Mouse (Mus musculus): ENCODE results near the gene Rhd. TPM values are rescaled to one million over a fixed set of nuclear protein-coding genes. Genes with fewer than 3 reads are reported as not detected.

Gene Rhd
- polyA plus RNA-seq, 1 experiment from 2014 or later: 0.75 TPM

GRCm38 (mm10) chr4:134865789-134866188, 1.5 kb downstream of the Rhd start:
- H3K27me3 ChIP-seq (ENCODE audit: control insufficient read depth, insufficient read depth, low read length): peaks cover 26% of the 10 kb centered on the region
- no peaks in the 10 kb centered on the region for H3K36me3 ChIP-seq (replicated peaks; ENCODE audit: control insufficient read depth, insufficient read depth)
- H3K27ac ChIP-seq: no peak overlapping the region
- WGBS: 97% methylated on average over 5 of the region's 5 CpGs
- no peak overlapping the region for H3K4me2 ChIP-seq (replicated peaks)
- no peaks in the 10 kb centered on the region for H3K9me3 ChIP-seq (ENCODE audit: control insufficient read depth, low read length)
- no peak overlapping the region for H3K4me3 ChIP-seq (replicated peaks; ENCODE audit: low read length)
- ATAC-seq (ENCODE audit: low FRiP score) (no peak), DNase-seq (ENCODE audit: low spot score) (no peak)
- no peak overlapping the region for H3K9ac ChIP-seq
- no peaks in the 10 kb centered on the region for H3K4me1 ChIP-seq (replicated peaks; ENCODE audit: control insufficient read depth, insufficient read depth, low read length)

DNA sequence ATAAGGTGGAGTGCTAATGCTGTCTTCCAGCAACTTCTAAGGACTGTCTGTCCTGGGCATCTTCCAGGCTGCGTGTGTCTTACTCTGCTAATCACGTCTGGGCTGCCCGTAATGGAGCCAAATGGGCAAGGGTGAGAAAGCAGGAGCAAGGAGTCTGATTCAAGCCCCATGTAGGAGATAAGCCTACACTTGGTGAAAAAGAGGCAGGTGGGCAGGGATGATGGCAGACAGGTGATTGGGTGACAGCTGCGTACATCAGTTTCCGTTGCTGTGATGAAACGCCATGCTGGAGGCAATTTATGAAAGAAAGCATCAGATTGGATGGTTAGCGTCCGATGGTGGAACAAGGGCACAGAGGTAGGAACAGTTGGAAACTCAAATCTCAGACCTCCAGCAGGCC, 2.9 kb downstream of the Rhd start:
- no peak overlapping the region for H3K27ac ChIP-seq
- no peak overlapping the region for H3K9ac ChIP-seq
- no peaks in the 10 kb centered on the region for H3K9me3 ChIP-seq (ENCODE audit: control insufficient read depth, low read length)
- ATAC-seq (ENCODE audit: low FRiP score) (no peak), DNase-seq (ENCODE audit: low spot score) (no peak)
- H3K27me3 ChIP-seq (ENCODE audit: control insufficient read depth, insufficient read depth, low read length): peaks cover 26% of the 10 kb centered on the region
- H3K4me3 ChIP-seq (replicated peaks; ENCODE audit: low read length): no peak overlapping the region
- no peaks in the 10 kb centered on the region for H3K4me1 ChIP-seq (replicated peaks; ENCODE audit: control insufficient read depth, insufficient read depth, low read length)
- H3K4me2 ChIP-seq (replicated peaks): no peak overlapping the region
- H3K36me3 ChIP-seq (replicated peaks; ENCODE audit: control insufficient read depth, insufficient read depth): no peaks in the 10 kb centered on the region
- 95% methylated on average over 8 of the region's 8 CpGs for WGBS

DNA sequence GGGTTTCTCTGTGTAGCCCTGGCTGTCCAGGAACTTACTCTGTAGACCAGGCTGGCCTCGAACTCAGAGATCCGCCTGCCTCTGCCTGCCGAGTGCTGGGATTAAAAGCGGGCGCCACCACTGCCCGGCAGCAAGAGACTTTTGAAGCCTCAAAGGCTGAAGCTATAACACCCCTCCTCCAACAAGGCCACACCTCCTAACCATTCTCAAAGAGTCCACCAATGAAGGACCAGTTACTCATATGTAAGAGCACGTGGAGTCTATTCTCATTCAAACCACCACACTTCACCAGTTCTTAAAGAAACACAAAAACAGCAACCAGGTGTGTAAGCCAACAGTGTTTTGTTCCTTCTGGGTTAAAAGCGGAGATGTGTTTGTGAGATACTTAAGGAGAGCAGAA, 3.3 kb downstream of the Rhd start:
- Histone ChIP-seq H3K27ac (no peak overlapping the region), H3K36me3 (replicated peaks; ENCODE audit: control insufficient read depth, insufficient read depth) (no peaks in the 10 kb centered on the region), H3K4me2 (replicated peaks) (no peak overlapping the region), H3K27me3 (ENCODE audit: control insufficient read depth, insufficient read depth, low read length) (peaks cover 26% of the 10 kb centered on the region), H3K9ac (no peak overlapping the region), H3K4me1 (replicated peaks; ENCODE audit: control insufficient read depth, insufficient read depth, low read length) (no peaks in the 10 kb centered on the region), H3K4me3 (replicated peaks; ENCODE audit: low read length) (no peak overlapping the region), H3K9me3 (ENCODE audit: control insufficient read depth, low read length) (no peaks in the 10 kb centered on the region)
- WGBS: 90% methylated on average over 8 of the region's 8 CpGs
- no peak for DNase-seq (ENCODE audit: low spot score)
- ATAC-seq (ENCODE audit: low FRiP score): no peak

DNA sequence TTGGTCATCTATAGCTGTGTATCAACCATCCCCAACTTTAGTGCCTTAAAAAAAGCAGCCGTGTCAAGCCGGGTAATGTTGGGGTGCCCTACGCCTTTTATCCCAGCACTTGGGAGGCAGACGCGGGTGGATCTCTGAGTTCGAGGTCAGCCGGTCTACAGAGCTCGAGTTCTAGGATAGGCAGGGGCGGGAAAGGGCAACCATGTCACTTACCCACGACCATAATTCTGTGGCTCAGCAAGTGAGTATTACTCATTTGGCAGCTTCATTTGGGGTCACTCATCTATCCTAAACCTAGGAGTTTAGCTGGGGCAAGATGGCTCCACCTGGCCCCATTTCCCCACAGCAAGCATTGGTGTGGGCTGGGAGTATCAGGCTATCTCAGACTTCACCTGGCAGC, 3.7 kb downstream of the Rhd start:
- no peak overlapping the region for H3K27ac ChIP-seq
- no peak overlapping the region for H3K4me3 ChIP-seq (replicated peaks; ENCODE audit: low read length)
- no peak for ATAC-seq (ENCODE audit: low FRiP score)
- no peaks in the 10 kb centered on the region for H3K4me1 ChIP-seq (replicated peaks; ENCODE audit: control insufficient read depth, insufficient read depth, low read length)
- 91% methylated on average over 10 of the region's 10 CpGs for WGBS
- H3K27me3 ChIP-seq (ENCODE audit: control insufficient read depth, insufficient read depth, low read length): peaks cover 26% of the 10 kb centered on the region
- H3K4me2 ChIP-seq (replicated peaks): no peak overlapping the region
- no peaks in the 10 kb centered on the region for H3K36me3 ChIP-seq (replicated peaks; ENCODE audit: control insufficient read depth, insufficient read depth)
- no peaks in the 10 kb centered on the region for H3K9me3 ChIP-seq (ENCODE audit: control insufficient read depth, low read length)
- DNase-seq (ENCODE audit: low spot score): no peak
- no peak overlapping the region for H3K9ac ChIP-seq

GRCm38 (mm10) chr4:134868490-134868889, 4.2 kb downstream of the Rhd start:
- H3K4me1 ChIP-seq (replicated peaks; ENCODE audit: control insufficient read depth, insufficient read depth, low read length): no peaks in the 10 kb centered on the region
- H3K27ac ChIP-seq: no peak overlapping the region
- DNase-seq (ENCODE audit: low spot score) (no peak), ATAC-seq (ENCODE audit: low FRiP score) (no peak)
- H3K4me3 ChIP-seq (replicated peaks; ENCODE audit: low read length): no peak overlapping the region
- peaks cover 26% of the 10 kb centered on the region for H3K27me3 ChIP-seq (ENCODE audit: control insufficient read depth, insufficient read depth, low read length)
- H3K9ac ChIP-seq: no peak overlapping the region
- H3K36me3 ChIP-seq (replicated peaks; ENCODE audit: control insufficient read depth, insufficient read depth): no peaks in the 10 kb centered on the region
- WGBS: 34% methylated on average over 8 of the region's 9 CpGs
- no peak overlapping the region for H3K4me2 ChIP-seq (replicated peaks)
- H3K9me3 ChIP-seq (ENCODE audit: control insufficient read depth, low read length): no peaks in the 10 kb centered on the region

DNA sequence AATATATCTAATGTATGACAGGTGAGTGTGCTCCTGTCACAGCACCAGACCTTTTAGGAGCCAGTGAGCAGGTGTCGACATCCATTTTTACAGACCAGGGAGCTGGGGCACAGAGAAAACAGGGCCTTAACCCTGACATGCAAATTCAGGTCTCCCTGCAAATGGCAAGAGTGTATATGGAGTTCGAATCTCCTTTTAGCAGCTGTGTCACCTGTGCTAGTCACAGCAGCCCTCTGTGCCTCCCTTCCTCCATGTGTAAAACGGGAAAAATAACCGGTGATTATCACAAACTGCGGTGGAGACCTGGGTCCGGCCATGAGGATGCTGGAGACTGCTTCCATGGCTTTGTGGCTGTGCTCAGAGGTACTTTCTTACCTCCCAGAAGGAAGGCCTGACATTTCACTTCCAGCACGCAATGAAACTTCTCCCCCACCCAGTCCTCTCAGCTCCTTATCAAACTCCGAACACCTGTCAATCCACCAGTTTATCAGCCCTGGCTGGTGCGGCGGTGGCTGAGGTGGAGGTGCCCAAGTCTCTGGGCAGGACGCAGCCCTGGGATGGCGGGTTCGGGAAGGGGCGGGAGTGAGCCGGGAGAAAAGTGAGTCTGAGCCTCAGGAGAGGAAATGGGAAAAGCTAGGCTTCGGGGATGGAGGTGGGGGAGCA, 4.9 kb downstream of the Rhd start:
- H3K4me1 ChIP-seq (replicated peaks; ENCODE audit: control insufficient read depth, insufficient read depth, low read length): no peaks in the 10 kb centered on the region
- no peak for ATAC-seq (ENCODE audit: low FRiP score)
- no peak overlapping the region for H3K4me3 ChIP-seq (replicated peaks; ENCODE audit: low read length)
- H3K4me2 ChIP-seq (replicated peaks): no peak overlapping the region
- no peaks in the 10 kb centered on the region for H3K9me3 ChIP-seq (ENCODE audit: control insufficient read depth, low read length)
- no peaks in the 10 kb centered on the region for H3K36me3 ChIP-seq (replicated peaks; ENCODE audit: control insufficient read depth, insufficient read depth)
- peaks cover 26% of the 10 kb centered on the region for H3K27me3 ChIP-seq (ENCODE audit: control insufficient read depth, insufficient read depth, low read length)
- no peak overlapping the region for H3K27ac ChIP-seq
- DNase-seq (ENCODE audit: low spot score): no peak
- no peak overlapping the region for H3K9ac ChIP-seq
- WGBS: 13% methylated on average over 16 of the region's 16 CpGs

DNA sequence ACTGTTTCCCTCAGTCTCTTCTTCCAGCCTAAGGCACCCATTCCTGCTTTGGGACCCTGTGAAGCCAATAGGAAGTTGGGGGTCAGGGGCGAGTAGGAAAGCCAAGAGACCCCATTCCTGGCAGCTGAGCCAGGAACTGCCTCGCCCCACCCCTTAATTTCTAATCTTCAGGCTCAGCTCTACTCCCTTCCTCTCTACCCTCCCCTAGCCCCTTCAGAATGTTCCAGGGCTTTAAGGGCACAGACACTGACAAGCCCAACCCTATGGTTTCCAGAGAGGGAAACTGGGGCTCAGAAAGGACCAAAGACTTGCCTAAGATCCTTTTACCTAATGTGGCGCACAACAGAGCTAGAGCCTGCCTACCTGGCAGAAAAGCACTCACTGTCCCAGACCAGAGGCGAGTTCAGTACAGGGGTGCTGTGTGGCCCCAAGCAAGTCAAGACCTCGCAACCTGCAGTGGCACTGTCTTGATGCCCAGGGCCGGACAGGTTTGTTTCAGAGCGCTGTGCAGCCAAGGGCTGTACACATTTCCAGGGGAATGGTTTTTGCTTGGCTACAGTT, 5.6 kb downstream of the Rhd start:
- DNase-seq (ENCODE audit: low spot score) (no peak), ATAC-seq (ENCODE audit: low FRiP score) (no peak)
- no peak overlapping the region for H3K4me2 ChIP-seq (replicated peaks)
- no peaks in the 10 kb centered on the region for H3K4me1 ChIP-seq (replicated peaks; ENCODE audit: control insufficient read depth, insufficient read depth, low read length)
- H3K9me3 ChIP-seq (ENCODE audit: control insufficient read depth, low read length): no peaks in the 10 kb centered on the region
- peaks cover 26% of the 10 kb centered on the region for H3K27me3 ChIP-seq (ENCODE audit: control insufficient read depth, insufficient read depth, low read length)
- no peaks in the 10 kb centered on the region for H3K36me3 ChIP-seq (replicated peaks; ENCODE audit: control insufficient read depth, insufficient read depth)
- 58% methylated on average over 7 of the region's 7 CpGs for WGBS
- no peak overlapping the region for H3K9ac ChIP-seq
- no peak overlapping the region for H3K27ac ChIP-seq
- no peak overlapping the region for H3K4me3 ChIP-seq (replicated peaks; ENCODE audit: low read length)

GRCm38 (mm10) chr4:134871477-134871876, 7.1 kb downstream of the Rhd start:
- DNase-seq (ENCODE audit: low spot score) (no peak), ATAC-seq (ENCODE audit: low FRiP score) (no peak)
- Histone ChIP-seq H3K36me3 (replicated peaks; ENCODE audit: control insufficient read depth, insufficient read depth) (no peaks in the 10 kb centered on the region), H3K27ac (no peak overlapping the region), H3K4me2 (replicated peaks) (no peak overlapping the region), H3K4me3 (replicated peaks; ENCODE audit: low read length) (no peak overlapping the region), H3K9me3 (ENCODE audit: control insufficient read depth, low read length) (no peaks in the 10 kb centered on the region), H3K27me3 (ENCODE audit: control insufficient read depth, insufficient read depth, low read length) (peaks cover 26% of the 10 kb centered on the region), H3K4me1 (replicated peaks; ENCODE audit: control insufficient read depth, insufficient read depth, low read length) (no peaks in the 10 kb centered on the region), H3K9ac (no peak overlapping the region)
- WGBS: 42% methylated on average over 4 of the region's 4 CpGs

DNA sequence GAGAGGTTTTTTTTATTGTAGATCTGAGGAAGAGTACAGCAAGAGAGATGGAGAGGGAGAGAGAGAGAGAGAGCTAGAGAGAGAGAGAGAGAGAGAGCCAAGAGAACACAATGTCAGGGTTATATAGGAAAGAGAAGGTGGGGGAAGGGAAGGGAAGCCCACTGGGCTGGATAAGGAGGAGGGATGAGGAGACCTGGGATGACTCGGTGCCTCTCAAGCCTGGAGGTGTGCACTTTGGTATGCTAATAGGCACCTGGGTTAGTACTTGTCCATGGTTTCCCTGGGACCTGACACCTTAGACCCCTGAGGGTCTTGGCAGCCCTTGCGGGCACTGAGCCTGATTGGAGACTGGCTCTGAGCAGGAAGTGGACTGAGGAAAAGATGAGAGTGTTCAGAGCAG, 7.6 kb downstream of the Rhd start:
- no peaks in the 10 kb centered on the region for H3K4me1 ChIP-seq (replicated peaks; ENCODE audit: control insufficient read depth, insufficient read depth, low read length)

GRCm38 (mm10) chr4:134876171-134876570, 11.8 kb downstream of the Rhd start:
- Histone ChIP-seq H3K36me3 (replicated peaks; ENCODE audit: control insufficient read depth, insufficient read depth) (no peaks in the 10 kb centered on the region), H3K4me2 (replicated peaks) (no peak overlapping the region), H3K27me3 (ENCODE audit: control insufficient read depth, insufficient read depth, low read length) (no peaks in the 10 kb centered on the region), H3K27ac (no peak overlapping the region), H3K4me3 (replicated peaks; ENCODE audit: low read length) (no peak overlapping the region), H3K4me1 (replicated peaks; ENCODE audit: control insufficient read depth, insufficient read depth, low read length) (0 out of 2 replicates have a peak, but pooled peaks cover 4% of the 10 kb centered on the region), H3K9ac (no peak overlapping the region), H3K9me3 (ENCODE audit: control insufficient read depth, low read length) (no peaks in the 10 kb centered on the region)
- no peak for ATAC-seq (ENCODE audit: low FRiP score)
- WGBS: 83% methylated on average over 9 of the region's 9 CpGs
- no peak for DNase-seq (ENCODE audit: low spot score)

More for the DNA sequence above, 7.6 kb downstream of the Rhd start:
- H3K4me3 ChIP-seq (replicated peaks; ENCODE audit: low read length): no peak overlapping the region
- DNase-seq (ENCODE audit: low spot score) (no peak), ATAC-seq (ENCODE audit: low FRiP score) (no peak)
- H3K9ac ChIP-seq: no peak overlapping the region
- no peak overlapping the region for H3K27ac ChIP-seq
- H3K4me2 ChIP-seq (replicated peaks): no peak overlapping the region
- H3K9me3 ChIP-seq (ENCODE audit: control insufficient read depth, low read length): no peaks in the 10 kb centered on the region
- no peaks in the 10 kb centered on the region for H3K36me3 ChIP-seq (replicated peaks; ENCODE audit: control insufficient read depth, insufficient read depth)
- H3K27me3 ChIP-seq (ENCODE audit: control insufficient read depth, insufficient read depth, low read length): peaks cover 26% of the 10 kb centered on the region
- WGBS: 42% methylated on average over 2 of the region's 2 CpGs
